Mouse (Mus musculus): Measurements from ENCODE around the gene Olfr832.
"Not testable (repeated sequence)": the region's sequence is repeated elsewhere in the genome, so short reads cannot be mapped to it uniquely, and the experiment has no call there.

Gene Olfr832

GRCm38 (mm10) chr9:18936822-18937221 lies at the start of gene Olfr832:
Gene Olfr832, plus strand, starts transcription at chr9:18937122.
- DNase-seq (ENCODE audit: low spot score), result not testable (repeated sequence)

- not testable (repeated sequence) for DNase-seq (ENCODE audit: low spot score)
Measured at GRCm38 (mm10) chr9:18907699-18908098, 29.2 kb upstream of the Olfr832 start.

- DNase-seq (ENCODE audit: low spot score), result not testable (repeated sequence)
Measured at GRCm38 (mm10) chr9:18927921-18928320, 9.0 kb upstream of the Olfr832 start.

GRCm38 (mm10) chr9:18962021-18962420 lies 25.1 kb downstream of the Olfr832 start:
- DNase-seq (ENCODE audit: low spot score), result no peak

- DNase-seq (ENCODE audit: low spot score), result no peak
Measured at GRCm38 (mm10) chr9:18987690-18988089, 50.8 kb downstream of the Olfr832 start, which contains the start of gene Olfr834. Gene Olfr834, plus strand, starts transcription at chr9:18987990.
